Mouse (Mus musculus): Measurements from ENCODE around the gene Elavl1. TPM values are rescaled to one million over a fixed set of nuclear protein-coding genes. Genes with fewer than 3 reads are reported as not detected.
"Not testable (repeated sequence)": the region's sequence is repeated elsewhere in the genome, so short reads cannot be mapped to it uniquely, and the experiment has no call there.

The Elavl1 gene
- polyA plus RNA-seq, 1 experiment, result 43.2 TPM

DNA sequence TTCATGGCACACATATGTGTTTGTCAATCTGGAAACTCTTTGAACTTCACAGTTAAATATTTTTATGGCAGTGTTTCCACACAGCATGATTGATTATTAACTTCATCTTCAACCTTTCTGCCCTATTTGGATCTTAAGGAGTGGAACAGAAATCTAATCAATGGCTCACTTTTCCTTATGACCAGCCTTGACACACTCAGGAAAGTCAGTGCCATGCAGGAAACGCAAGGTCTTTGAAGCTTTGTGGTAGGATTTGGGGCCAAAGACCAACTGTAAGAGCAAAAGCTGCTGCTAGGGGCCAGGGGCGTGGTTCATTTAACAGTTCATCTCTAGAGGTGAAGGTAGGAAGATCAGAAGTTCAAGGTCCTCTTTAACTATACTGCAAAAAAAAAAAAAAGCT, 35.7 kb upstream of the Elavl1 start:
- Histone ChIP-seq H3K36me3 (ENCODE audit: control insufficient read depth, insufficient read depth, low read length) (no peaks in the 10 kb centered on the region), H3K4me1 (replicated peaks; ENCODE audit: control insufficient read depth, insufficient read depth, low read length) (no peaks in the 10 kb centered on the region), H3K4me3 (ENCODE audit: control insufficient read depth, insufficient read depth, low read length) (no peak overlapping the region), H3K27ac (ENCODE audit: control insufficient read depth, insufficient read depth, low read length) (no peak overlapping the region), H3K27me3 (ENCODE audit: control insufficient read depth, insufficient read depth, low read length) (no peaks in the 10 kb centered on the region)
- WGBS, result 78% methylated on average over 2 of the region's 2 CpGs
- DNase-seq, result no peak
- TF ChIP-seq CTCF (IDR thresholded peaks at IDR 0.05; ENCODE audit: borderline replicate concordance, control insufficient read depth, extremely low read depth, insufficient read depth, low read length, poor library complexity) (no peak), POLR2A (IDR thresholded peaks at IDR 0.05; ENCODE audit: control insufficient read depth, extremely low read depth, insufficient read depth, low read length, poor library complexity) (no peak)

DNA sequence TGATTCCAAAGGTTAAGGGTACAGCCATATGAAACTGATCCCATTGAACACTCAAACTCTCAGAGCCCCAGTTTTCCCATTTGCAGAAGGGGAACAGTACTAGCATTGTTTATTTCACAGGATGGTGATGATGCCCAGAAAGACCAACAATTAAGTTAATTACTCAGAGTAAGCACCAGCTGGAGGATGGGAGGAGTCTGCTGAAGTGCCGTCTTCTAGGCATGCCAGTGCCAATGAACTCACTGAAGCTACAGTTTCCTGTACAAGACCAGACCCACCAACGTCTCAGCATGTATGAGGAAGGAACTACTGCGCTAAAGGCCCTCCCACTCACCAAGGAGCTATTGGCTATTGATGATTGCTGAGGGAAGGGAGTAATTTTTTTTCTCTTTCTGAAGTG, 34.1 kb upstream of the Elavl1 start:
- Histone ChIP-seq H3K27me3 (ENCODE audit: control insufficient read depth, insufficient read depth, low read length) (no peaks in the 10 kb centered on the region), H3K36me3 (ENCODE audit: control insufficient read depth, insufficient read depth, low read length) (no peaks in the 10 kb centered on the region), H3K4me3 (ENCODE audit: control insufficient read depth, insufficient read depth, low read length) (no peak overlapping the region), H3K4me1 (replicated peaks; ENCODE audit: control insufficient read depth, insufficient read depth, low read length) (no peaks in the 10 kb centered on the region), H3K27ac (ENCODE audit: control insufficient read depth, insufficient read depth, low read length) (no peak overlapping the region)
- no peak for DNase-seq
- TF ChIP-seq POLR2A (IDR thresholded peaks at IDR 0.05; ENCODE audit: control insufficient read depth, extremely low read depth, insufficient read depth, low read length, poor library complexity) (no peak), CTCF (IDR thresholded peaks at IDR 0.05; ENCODE audit: borderline replicate concordance, control insufficient read depth, extremely low read depth, insufficient read depth, low read length, poor library complexity) (no peak)
- WGBS, result 60% methylated on average over 3 of the region's 3 CpGs

DNA sequence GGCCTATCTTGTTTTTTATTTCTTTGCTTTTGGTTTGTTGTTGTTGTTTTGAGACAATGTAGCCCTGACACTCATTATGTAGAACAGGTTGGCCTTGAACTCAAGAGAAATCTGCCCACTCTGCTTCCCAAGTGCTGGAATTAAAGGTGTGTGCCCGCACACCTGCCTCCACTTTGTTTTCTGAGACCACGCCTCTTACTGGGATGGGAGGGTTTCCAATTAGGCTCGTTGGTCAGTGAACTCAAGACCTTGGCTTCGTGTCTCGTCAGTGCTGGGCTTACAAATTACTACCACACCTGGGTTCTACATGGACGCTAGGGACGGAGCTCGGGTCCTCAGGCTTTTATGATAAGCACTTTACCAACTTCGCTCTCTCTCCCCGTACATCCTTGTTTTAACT, 30.2 kb upstream of the Elavl1 start:
- no peak for DNase-seq
- Histone ChIP-seq H3K27ac (ENCODE audit: control insufficient read depth, insufficient read depth, low read length) (no peak overlapping the region), H3K4me1 (replicated peaks; ENCODE audit: control insufficient read depth, insufficient read depth, low read length) (no peaks in the 10 kb centered on the region), H3K36me3 (ENCODE audit: control insufficient read depth, insufficient read depth, low read length) (no peaks in the 10 kb centered on the region), H3K4me3 (ENCODE audit: control insufficient read depth, insufficient read depth, low read length) (no peak overlapping the region), H3K27me3 (ENCODE audit: control insufficient read depth, insufficient read depth, low read length) (no peaks in the 10 kb centered on the region)
- 93% methylated on average over 10 of the region's 10 CpGs for WGBS
- TF ChIP-seq CTCF (IDR thresholded peaks at IDR 0.05; ENCODE audit: borderline replicate concordance, control insufficient read depth, extremely low read depth, insufficient read depth, low read length, poor library complexity), result no peak
- TF ChIP-seq POLR2A (IDR thresholded peaks at IDR 0.05; ENCODE audit: control insufficient read depth, extremely low read depth, insufficient read depth, low read length, poor library complexity), result no peak

DNA sequence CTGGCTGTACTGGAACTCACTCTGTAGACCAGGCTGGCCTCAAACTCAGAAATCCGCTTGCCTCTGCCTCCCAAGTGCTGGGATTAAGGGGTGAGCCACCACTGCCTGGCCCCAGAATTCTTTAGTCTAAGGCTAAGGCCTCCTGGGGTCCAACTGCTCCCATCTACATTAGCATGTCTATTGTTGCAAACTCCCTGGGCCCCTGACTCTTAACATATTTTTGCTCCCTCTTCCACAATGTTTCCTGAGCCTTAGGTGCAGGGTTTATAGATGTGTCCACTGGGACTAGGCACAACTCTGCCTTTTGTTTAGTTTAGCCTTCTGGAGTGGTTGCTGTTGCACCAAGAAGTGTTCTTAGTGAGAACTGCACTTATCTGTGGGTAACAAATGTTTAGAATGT, 29.3 kb upstream of the Elavl1 start:
- Histone ChIP-seq H3K36me3 (ENCODE audit: control insufficient read depth, insufficient read depth, low read length) (no peaks in the 10 kb centered on the region), H3K4me1 (replicated peaks; ENCODE audit: control insufficient read depth, insufficient read depth, low read length) (no peaks in the 10 kb centered on the region), H3K4me3 (ENCODE audit: control insufficient read depth, insufficient read depth, low read length) (no peak overlapping the region), H3K27ac (ENCODE audit: control insufficient read depth, insufficient read depth, low read length) (no peak overlapping the region), H3K27me3 (ENCODE audit: control insufficient read depth, insufficient read depth, low read length) (no peaks in the 10 kb centered on the region)
- 97% methylated on average over 1 of the region's 1 CpGs for WGBS
- TF ChIP-seq POLR2A (IDR thresholded peaks at IDR 0.05; ENCODE audit: control insufficient read depth, extremely low read depth, insufficient read depth, low read length, poor library complexity) (no peak), CTCF (IDR thresholded peaks at IDR 0.05; ENCODE audit: borderline replicate concordance, control insufficient read depth, extremely low read depth, insufficient read depth, low read length, poor library complexity) (no peak)
- no peak for DNase-seq

DNA sequence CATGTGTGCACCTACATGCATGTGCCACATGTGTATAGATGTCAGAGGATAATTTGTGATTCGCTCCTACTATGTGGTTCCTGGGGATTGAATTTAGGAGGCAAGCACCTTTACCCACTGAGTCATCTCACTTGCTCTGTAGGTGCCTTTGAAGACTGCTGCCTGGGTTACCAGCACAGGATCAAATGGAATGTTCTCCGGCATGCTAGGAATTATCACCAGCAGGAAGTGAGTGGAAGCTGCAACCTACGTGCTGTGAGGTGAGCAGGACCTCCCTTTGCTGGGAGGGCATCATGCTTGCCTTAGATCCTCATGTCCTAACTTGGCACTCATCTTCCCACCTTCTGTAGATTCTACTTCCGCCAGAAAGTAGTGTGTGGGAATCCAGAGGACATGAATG, 28.5 kb upstream of the Elavl1 start:
- no peak for DNase-seq
- Histone ChIP-seq H3K36me3 (ENCODE audit: control insufficient read depth, insufficient read depth, low read length) (no peaks in the 10 kb centered on the region), H3K4me3 (ENCODE audit: control insufficient read depth, insufficient read depth, low read length) (no peak overlapping the region), H3K4me1 (replicated peaks; ENCODE audit: control insufficient read depth, insufficient read depth, low read length) (no peaks in the 10 kb centered on the region), H3K27ac (ENCODE audit: control insufficient read depth, insufficient read depth, low read length) (no peak overlapping the region), H3K27me3 (ENCODE audit: control insufficient read depth, insufficient read depth, low read length) (no peaks in the 10 kb centered on the region)
- TF ChIP-seq POLR2A (IDR thresholded peaks at IDR 0.05; ENCODE audit: control insufficient read depth, extremely low read depth, insufficient read depth, low read length, poor library complexity), result no peak
- no peak for TF ChIP-seq CTCF (IDR thresholded peaks at IDR 0.05; ENCODE audit: borderline replicate concordance, control insufficient read depth, extremely low read depth, insufficient read depth, low read length, poor library complexity)
- WGBS, result 95% methylated on average over 4 of the region's 4 CpGs

DNA sequence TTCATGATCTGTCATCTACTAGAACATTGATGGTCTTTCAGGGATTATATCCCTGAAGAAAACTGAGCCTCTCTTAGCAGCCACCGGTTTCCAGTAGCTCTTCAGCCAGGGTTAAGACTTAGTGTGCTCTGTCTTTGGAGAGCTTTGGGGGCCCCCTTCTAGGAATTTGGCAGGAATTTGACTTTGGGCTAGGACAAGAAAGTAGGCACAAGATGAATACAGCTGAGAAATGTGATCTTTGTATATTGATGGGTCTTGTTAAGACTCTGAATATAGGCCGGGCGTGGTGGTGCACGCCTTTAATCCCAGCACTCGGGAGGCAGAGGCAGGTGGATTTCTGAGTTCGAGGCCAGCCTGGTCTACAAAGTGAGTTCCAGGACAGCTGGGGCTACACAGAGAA, 27.3 kb upstream of the Elavl1 start:
- 95% methylated on average over 6 of the region's 6 CpGs for WGBS
- H3K36me3 ChIP-seq (ENCODE audit: control insufficient read depth, insufficient read depth, low read length); DNase-seq; H3K4me1 ChIP-seq (replicated peaks; ENCODE audit: control insufficient read depth, insufficient read depth, low read length); H3K27me3 ChIP-seq (ENCODE audit: control insufficient read depth, insufficient read depth, low read length); H3K4me3 ChIP-seq (ENCODE audit: control insufficient read depth, insufficient read depth, low read length); H3K27ac ChIP-seq (ENCODE audit: control insufficient read depth, insufficient read depth, low read length): not testable (repeated sequence)

DNA sequence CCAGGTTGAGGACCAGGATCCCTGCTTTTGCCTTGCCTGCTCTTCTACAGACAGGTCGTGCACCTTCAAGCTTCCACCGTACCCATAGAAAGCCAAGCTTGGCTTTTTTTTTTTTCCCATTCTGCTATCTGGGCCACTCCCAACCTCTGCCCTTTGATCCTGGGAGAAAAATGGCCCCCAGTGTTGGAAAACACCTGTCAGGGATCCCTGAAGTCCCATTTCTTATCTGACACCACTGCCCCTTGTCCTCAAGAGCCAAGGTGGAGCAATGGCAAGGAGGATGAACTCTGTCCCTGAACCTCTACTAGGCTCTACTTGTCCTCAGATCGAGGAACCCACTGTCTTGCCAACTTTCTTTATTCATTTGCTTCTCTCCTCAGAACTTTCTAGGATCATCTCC, 25.4 kb upstream of the Elavl1 start:
- Histone ChIP-seq H3K27me3 (ENCODE audit: control insufficient read depth, insufficient read depth, low read length) (no peaks in the 10 kb centered on the region), H3K4me1 (replicated peaks; ENCODE audit: control insufficient read depth, insufficient read depth, low read length) (no peaks in the 10 kb centered on the region; the same call in 1 of the 2 replicates), H3K27ac (ENCODE audit: control insufficient read depth, insufficient read depth, low read length) (no peak overlapping the region), H3K36me3 (ENCODE audit: control insufficient read depth, insufficient read depth, low read length) (no peaks in the 10 kb centered on the region), H3K4me3 (ENCODE audit: control insufficient read depth, insufficient read depth, low read length) (no peak overlapping the region)
- TF ChIP-seq POLR2A (IDR thresholded peaks at IDR 0.05; ENCODE audit: control insufficient read depth, extremely low read depth, insufficient read depth, low read length, poor library complexity), result no peak
- no peak for TF ChIP-seq CTCF (IDR thresholded peaks at IDR 0.05; ENCODE audit: borderline replicate concordance, control insufficient read depth, extremely low read depth, insufficient read depth, low read length, poor library complexity)
- no peak for DNase-seq
- 90% methylated on average over 3 of the region's 3 CpGs for WGBS

Measured in thymus, adult 2 months (tissue).